Mouse (Mus musculus): Measurements from ENCODE around the gene Col9a2. TPM values are rescaled to one million over a fixed set of nuclear protein-coding genes. Genes with fewer than 3 reads are reported as not detected.

Gene Col9a2
- polyA plus RNA-seq, 1 experiment from 2014 or later: 27.8 TPM

DNA sequence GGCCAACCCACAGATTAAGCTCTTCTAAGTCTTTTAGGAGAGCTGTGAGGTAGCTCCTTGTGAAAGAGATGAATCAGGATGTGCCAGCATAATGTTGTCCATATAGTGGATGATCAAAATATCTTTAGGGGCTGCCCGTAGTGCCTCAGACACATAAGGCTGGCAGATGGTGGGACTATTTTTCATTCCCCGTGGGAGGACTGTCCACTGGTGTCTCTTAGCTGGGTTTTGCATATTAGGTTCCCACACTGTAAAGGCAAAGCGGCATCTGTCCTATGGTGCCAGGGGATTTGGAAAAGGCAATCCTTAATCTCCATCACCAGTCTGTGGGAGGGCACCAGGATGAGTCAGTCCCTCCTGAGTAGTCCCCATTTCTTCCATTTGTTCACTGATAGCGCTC is 64.1 kb downstream of the Col9a2 start:
- no peak for ATAC-seq (ENCODE audit: low FRiP score, low read depth)

More for the DNA sequence above, 64.1 kb downstream of the Col9a2 start:
- H3K36me3 ChIP-seq: no peaks in the 10 kb centered on the region
- H3K4me2 ChIP-seq: no peak overlapping the region
- H3K4me3 ChIP-seq: no peak overlapping the region
- no peak overlapping the region for H3K27ac ChIP-seq (replicated peaks)
- 88% methylated on average over 4 of the region's 4 CpGs for WGBS
- no peaks in the 10 kb centered on the region for H3K4me1 ChIP-seq (replicated peaks)
- H3K9me3 ChIP-seq: no peaks in the 10 kb centered on the region
- H3K9ac ChIP-seq: no peak overlapping the region
- H3K27me3 ChIP-seq: no peaks in the 10 kb centered on the region

Other genes with a start within 250 kb of the Col9a2 start
- gene Nfyc, start 207.8 kb upstream of the Col9a2 start, polyA plus RNA-seq (2015; fragmentation: Nextera tagmentation; extraction: Ambion mirVana): 78.4 and 82.1 TPM in 2 replicates
- 26.4 and 26.5 TPM in 2 replicates for gene Rims3, start 184.6 kb upstream of the Col9a2 start, polyA plus RNA-seq (2015; fragmentation: Nextera tagmentation; extraction: Ambion mirVana)
- 30.2 and 30.7 TPM in 2 replicates for gene Exo5, start 114.4 kb upstream of the Col9a2 start, polyA plus RNA-seq (2015; fragmentation: Nextera tagmentation; extraction: Ambion mirVana)
- gene Zfp69, start 87.7 kb upstream of the Col9a2 start, polyA plus RNA-seq (2015; fragmentation: Nextera tagmentation; extraction: Ambion mirVana): 6.8 and 7.9 TPM in 2 replicates
- gene Smap2, start 22.1 kb upstream of the Col9a2 start, polyA plus RNA-seq (2015; fragmentation: Nextera tagmentation; extraction: Ambion mirVana): 42.1 and 48.4 TPM in 2 replicates
- 24.3 and 26.3 TPM in 2 replicates for gene Zmpste24, start 58.9 kb downstream of the Col9a2 start, polyA plus RNA-seq (2015; fragmentation: Nextera tagmentation; extraction: Ambion mirVana)
- not detected in 2 replicates for gene Tmco2, start 69.8 kb downstream of the Col9a2 start, polyA plus RNA-seq (2015; fragmentation: Nextera tagmentation; extraction: Ambion mirVana)
- gene Rlf, start 175.7 kb downstream of the Col9a2 start, polyA plus RNA-seq (2015; fragmentation: Nextera tagmentation; extraction: Ambion mirVana): 25.3 and 30.6 TPM in 2 replicates

All from hindbrain, embryonic 15.5 days (tissue).